ENCODE assay signal across 8 mouse cellular contexts in genomic region chr1:180726183-180726582, GRCm38 (mm10). TPM values are rescaled to one million over a fixed set of nuclear protein-coding genes. Genes with fewer than 3 reads are reported as not detected.
DNase-seq lines count a peak whose midpoint lies in the region; ATAC-seq and TF ChIP-seq lines count a peak whose summit lies in the region.

No protein-coding gene starts in this region.

- no peaks in the 10 kb centered on the region for H3K36me3 ChIP-seq in kidney, embryonic 14.5 days (ENCODE audit: control insufficient read depth, insufficient read depth, low read length)
- no peaks in the 10 kb centered on the region for H3K36me3 ChIP-seq in hindbrain, embryonic 11.5 days (ENCODE audit: control insufficient read depth, insufficient read depth, low read length)
- no peaks in the 10 kb centered on the region for H3K36me3 ChIP-seq in liver, postnatal 0 days (replicated peaks; ENCODE audit: insufficient read depth, low read length)

- peak overlapping the region; percentile 67 for H3K4me2 ChIP-seq in kidney, embryonic 14.5 days (replicated peaks; ENCODE audit: low read depth, low read length)
- peak overlapping the region; percentile 78 for H3K4me2 ChIP-seq in hindbrain, embryonic 11.5 days (replicated peaks; ENCODE audit: low read depth, low read length)
- H3K4me2 ChIP-seq in liver, postnatal 0 days (ENCODE audit: low read depth, low read length) = peak overlapping the region; percentile 91

- H3K4me3 ChIP-seq in kidney, embryonic 14.5 days (ENCODE audit: low read length) = peak overlapping the region; percentile 100
- peak overlapping the region; percentile 77 for H3K4me3 ChIP-seq in bone marrow macrophage, adult 2 months (ENCODE audit: insufficient read depth, low read length)
- H3K4me3 ChIP-seq in hindbrain, embryonic 11.5 days (ENCODE audit: low read depth, low read length) = peak overlapping the region; percentile 99
- peak overlapping the region; percentile 99 for H3K4me3 ChIP-seq in liver, postnatal 0 days (ENCODE audit: low read depth, low read length)
- H3K4me3 ChIP-seq in olfactory bulb, adult 2 months (ENCODE audit: insufficient read depth, low read depth, low read length) = peak overlapping the region; percentile 86

- H3K27me3 ChIP-seq in kidney, embryonic 14.5 days (ENCODE audit: control insufficient read depth, insufficient read depth, low read length) = no peaks in the 10 kb centered on the region
- H3K27me3 ChIP-seq in hindbrain, embryonic 11.5 days (ENCODE audit: control insufficient read depth, insufficient read depth, low read length) = no peaks in the 10 kb centered on the region
- H3K27me3 ChIP-seq in liver, postnatal 0 days (ENCODE audit: insufficient read depth, low read length) = no peaks in the 10 kb centered on the region

- H3K9ac ChIP-seq in kidney, embryonic 14.5 days (ENCODE audit: low read depth, low read length) = peak overlapping the region; percentile 99
- H3K9ac ChIP-seq in hindbrain, embryonic 11.5 days (ENCODE audit: low read depth, low read length) = peak overlapping the region; percentile 97
- peak overlapping the region; percentile 95 for H3K9ac ChIP-seq in liver, postnatal 0 days (replicated peaks)

- 0% methylated on average over 29 of the region's 42 CpGs for WGBS in kidney, embryonic 14.5 days
- under 1% methylated on average over 36 of the region's 42 CpGs for WGBS in hindbrain, embryonic 11.5 days
- WGBS in liver, postnatal 0 days (ENCODE audit: insufficient replicate concordance) = under 1% methylated on average over 31 of the region's 42 CpGs
- WGBS in olfactory bulb, adult 2 months = under 1% methylated on average over 42 of the region's 42 CpGs

- H3K27ac ChIP-seq in kidney, embryonic 14.5 days (ENCODE audit: low read depth, low read length) = peak overlapping the region; percentile 93
- H3K27ac ChIP-seq in bone marrow macrophage, adult 2 months (ENCODE audit: insufficient read depth, low read depth, low read length) = peak overlapping the region; percentile 52
- peak overlapping the region; percentile 91 for H3K27ac ChIP-seq in hindbrain, embryonic 11.5 days (ENCODE audit: low read depth, low read length)
- peak overlapping the region; percentile 98 for H3K27ac ChIP-seq in liver, postnatal 0 days (ENCODE audit: low read depth)
- H3K27ac ChIP-seq in olfactory bulb, adult 2 months (ENCODE audit: insufficient read depth, low read depth, low read length) = no peak overlapping the region; the same call in 1 of the 2 replicates

- no peak for TF ChIP-seq CTCF in bone marrow macrophage, adult 2 months (IDR thresholded peaks at IDR 0.05; ENCODE audit: low read depth, low read length)
- no peak for TF ChIP-seq CTCF in liver, postnatal 0 days (IDR thresholded peaks at IDR 0.05; ENCODE audit: low read depth)
- no peak for TF ChIP-seq CTCF in olfactory bulb, adult 2 months (IDR thresholded peaks at IDR 0.05; ENCODE audit: insufficient read depth, low read depth, low read length)

- H3K4me1 ChIP-seq in kidney, embryonic 14.5 days (ENCODE audit: control insufficient read depth, insufficient read depth, low read length) = peaks cover 11% of the 10 kb centered on the region
- peaks cover 19% of the 10 kb centered on the region for H3K4me1 ChIP-seq in bone marrow macrophage, adult 2 months (ENCODE audit: control insufficient read depth, insufficient read depth, low read length)
- no peaks in the 10 kb centered on the region; the same call in 1 of the 2 replicates for H3K4me1 ChIP-seq in hindbrain, embryonic 11.5 days (replicated peaks; ENCODE audit: control insufficient read depth, insufficient read depth, low read length)
- H3K4me1 ChIP-seq in liver, postnatal 0 days (ENCODE audit: insufficient read depth) = peaks cover 47% of the 10 kb centered on the region
- H3K4me1 ChIP-seq in olfactory bulb, adult 2 months (ENCODE audit: control insufficient read depth, insufficient read depth, low read length) = no peaks in the 10 kb centered on the region

- intact Hi-C loops in left cerebral cortex, postnatal 4 days (cut with DNase I) = no loop called here

- no peaks in the 10 kb centered on the region for H3K9me3 ChIP-seq in kidney, embryonic 14.5 days (ENCODE audit: control insufficient read depth, low read length)
- H3K9me3 ChIP-seq in hindbrain, embryonic 11.5 days (ENCODE audit: control insufficient read depth, low read length) = no peaks in the 10 kb centered on the region
- H3K9me3 ChIP-seq in liver, postnatal 0 days (ENCODE audit: low read length) = no peaks in the 10 kb centered on the region

- DNase-seq in kidney, postnatal 14 days = no peak
- no peak for DNase-seq in hindbrain, embryonic 11.5 days (ENCODE audit: low spot score)
- DNase-seq in liver, postnatal 0 days = no peak
- no peak for DNase-seq in spleen, postnatal 4 days (ENCODE audit: low spot score in 2 of 2)
- DNase-seq in left cerebral cortex, postnatal 4 days = no peak

- TF ChIP-seq EP300 in liver, postnatal 0 days (IDR thresholded peaks at IDR 0.05; ENCODE audit: low read depth) = no peak

- no peak for TF ChIP-seq POLR2A in bone marrow macrophage, adult 2 months (IDR thresholded peaks at IDR 0.05; ENCODE audit: borderline replicate concordance, low read depth, low read length)
- no peak for TF ChIP-seq POLR2A in olfactory bulb, adult 2 months (IDR thresholded peaks at IDR 0.05; ENCODE audit: insufficient read depth, low read depth, low read length)

- ATAC-seq in kidney, embryonic 14.5 days (ENCODE audit: low FRiP score, low TSS enrichment) = peak; percentile 66
- peak; percentile 89 for ATAC-seq in hindbrain, embryonic 11.5 days (ENCODE audit: low FRiP score)
- ATAC-seq in liver, postnatal 0 days = peak; percentile 77

RNA-seq across cellular contexts. Expression of gene Acbd3, which starts 0.3 kb away (rescaled TPM):
- 18.8 and 28.0 TPM in 2 replicates for polyA plus RNA-seq in kidney, embryonic 14.5 days (2014; fragmentation: Nextera tagmentation; extraction: Ambion mirVana)
- polyA plus RNA-seq in bone marrow macrophage, adult 2 months (2012; ENCODE audit: insufficient read depth, insufficient read length, missing spikeins) = 33.7 and 36.9 TPM in 2 replicates
- 24.8 and 27.7 TPM in 2 replicates for polyA plus RNA-seq in hindbrain, embryonic 11.5 days (2014; fragmentation: Nextera tagmentation; extraction: Ambion mirVana)
- polyA plus RNA-seq in liver, postnatal 0 days (2015; fragmentation: Nextera tagmentation; extraction: Ambion mirVana) = 7.3 and 7.9 TPM in 2 replicates
- not detected in 2 replicates for polyA plus RNA-seq in olfactory bulb, adult 2 months (2012; ENCODE audit: insufficient read depth, insufficient read length, low replicate concordance, missing spikeins)
- 10 to 100 TPM; 39.4 to 42.5 TPM for total RNA-seq in left cerebral cortex, postnatal 4 days (2021)

RNA-seq across cellular contexts. Expression of gene Mixl1, which starts 29.3 kb away (rescaled TPM):
- polyA plus RNA-seq in kidney, embryonic 14.5 days (2014; fragmentation: Nextera tagmentation; extraction: Ambion mirVana) = 0.36 and 0.47 TPM in 2 replicates
- polyA plus RNA-seq in bone marrow macrophage, adult 2 months (2012; ENCODE audit: insufficient read depth, insufficient read length, missing spikeins) = not detected in 2 replicates
- 0.13 TPM in 1 of 2 replicates, not detected in the other for polyA plus RNA-seq in hindbrain, embryonic 11.5 days (2014; fragmentation: Nextera tagmentation; extraction: Ambion mirVana)
- 0.08 TPM in 1 of 2 replicates, not detected in the other for polyA plus RNA-seq in liver, postnatal 0 days (2015; fragmentation: Nextera tagmentation; extraction: Ambion mirVana)
- polyA plus RNA-seq in olfactory bulb, adult 2 months (2012; ENCODE audit: insufficient read depth, insufficient read length, low replicate concordance, missing spikeins) = not detected in 2 replicates
- total RNA-seq in left cerebral cortex, postnatal 4 days (2021) = not detected
